Mouse (Mus musculus) midbrain, embryonic 13.5 days (tissue): ENCODE results near the gene Acvrl1. TPM values are rescaled to one million over a fixed set of nuclear protein-coding genes. Genes with fewer than 3 reads are reported as not detected.
A peak's percentile ranks its signal among the peaks of the same experiment; 100 is the strongest.
"Not testable (repeated sequence)": the region's sequence is repeated elsewhere in the genome, so short reads cannot be mapped to it uniquely, and the experiment has no call there.

Experiments used
- ATAC-seq: fragments of 200-750 bp; cut with Nextera tagmentation; 2 replicates; pipeline ENCODE4 v1.8.0; 2017; ENCODE audit warnings: mild to moderate bottlenecking, moderate TSS enrichment, moderate library complexity
- H3K27ac ChIP-seq: fragments of 300-500 bp; sonication (generic); 2 replicates; pipeline ENCODE4 v1.5.1; 2015; ENCODE audit warnings: inconsistent platforms, mild to moderate bottlenecking, moderate library complexity
- H3K27me3 ChIP-seq: fragments of 300-500 bp; sonication (generic); 2 replicates; pipeline ENCODE4 v1.6.1; 2015; ENCODE audit warnings: mild to moderate bottlenecking, inconsistent platforms
- H3K36me3 ChIP-seq: fragments of 300-500 bp; sonication (generic); 2 replicates; pipeline ENCODE4 v1.6.1; 2015; ENCODE audit warnings: mild to moderate bottlenecking, inconsistent platforms
- H3K4me1 ChIP-seq: fragments of 300-500 bp; sonication (generic); replicated peaks from 2 replicates; pipeline ENCODE4 v1.6.1; 2015; ENCODE audit warnings: inconsistent platforms
- H3K4me2 ChIP-seq: fragments of 300-500 bp; sonication (generic); replicated peaks from 2 replicates; pipeline ENCODE4 v1.6.1; 2015; ENCODE audit warnings: moderate library complexity, mild to moderate bottlenecking, inconsistent platforms
- H3K4me3 ChIP-seq: fragments of 300-500 bp; sonication (generic); replicated peaks from 2 replicates; pipeline ENCODE4 v1.5.1; 2015; ENCODE audit warnings: mild to moderate bottlenecking, inconsistent platforms
- H3K9ac ChIP-seq: fragments of 300-500 bp; sonication (generic); replicated peaks from 2 replicates; pipeline ENCODE4 v1.6.1; 2015; ENCODE audit warnings: mild to moderate bottlenecking, inconsistent platforms
- H3K9me3 ChIP-seq: fragments of 300-500 bp; sonication (generic); 2 replicates; pipeline ENCODE4 v1.6.1; 2016; ENCODE audit warnings: mild to moderate bottlenecking, inconsistent platforms
- WGBS: fragments of 180-500 bp; shearing (Covaris S2); methylation state at CpG from one replicate; pipeline ENCODE4 v1.1.7; 2015; 5-methylcytosine and 5-hydroxymethylcytosine counted together
- polyA plus RNA-seq: library from polyadenylated mRNA; unstranded; fragments of >200 nt; fragmentation: Nextera tagmentation; extraction: Ambion mirVana; gene quantifications from 2 replicates; pipeline ENCODE4 v1.2.1, GENCODE M21; 2015

Acvrl1 gene
- polyA plus RNA-seq, 1 experiment from 2014 or later: 5.5 TPM

DNA sequence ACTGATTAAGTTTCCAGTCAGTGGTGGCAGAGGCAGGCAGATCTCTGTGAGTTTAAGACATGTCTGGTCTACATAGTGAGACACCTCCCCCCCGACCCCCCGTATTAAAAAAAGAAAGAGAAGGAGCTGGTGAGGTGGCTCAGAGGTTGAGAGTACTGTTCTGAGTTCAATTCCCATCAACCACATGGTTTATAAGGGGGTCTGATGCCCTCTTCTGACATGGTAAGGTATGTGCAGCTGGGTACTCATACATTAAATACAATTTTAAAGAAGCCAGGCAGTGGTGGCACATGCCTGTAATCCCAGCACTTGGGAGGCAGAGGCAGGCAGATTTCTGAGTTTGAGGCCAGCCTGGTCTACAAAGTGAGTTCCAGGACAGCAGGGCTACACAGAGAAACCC is 14.5 kb upstream of the Acvrl1 start:
- not testable (repeated sequence) for H3K9ac ChIP-seq, H3K27me3 ChIP-seq, H3K4me1 ChIP-seq, H3K4me2 ChIP-seq, H3K27ac ChIP-seq, H3K4me3 ChIP-seq, H3K36me3 ChIP-seq, H3K9me3 ChIP-seq, ATAC-seq
- 87% methylated on average over 2 of the region's 2 CpGs for WGBS

- WGBS: 78% methylated on average over 5 of the region's 5 CpGs
- no peak within 1 kb of the TSS for H3K4me2 ChIP-seq
- H3K9me3 ChIP-seq: no peaks in the 10 kb centered on the region
- H3K9ac ChIP-seq: no peak within 1 kb of the TSS
- H3K27me3 ChIP-seq: peaks cover 3% of the 10 kb centered on the region
- no peak for ATAC-seq
- no peak within 1 kb of the TSS for H3K4me3 ChIP-seq
- H3K36me3 ChIP-seq: no peaks in the 10 kb centered on the region
- H3K27ac ChIP-seq: no peak within 1 kb of the TSS
- no peaks in the 10 kb centered on the region for H3K4me1 ChIP-seq
Observed at GRCm38 (mm10) chr15:101115511-101116110, 12.7 kb upstream of the Acvrl1 start, which contains the start of gene Ankrd33. Gene Ankrd33, plus strand, starts transcription at chr15:101115755.

DNA sequence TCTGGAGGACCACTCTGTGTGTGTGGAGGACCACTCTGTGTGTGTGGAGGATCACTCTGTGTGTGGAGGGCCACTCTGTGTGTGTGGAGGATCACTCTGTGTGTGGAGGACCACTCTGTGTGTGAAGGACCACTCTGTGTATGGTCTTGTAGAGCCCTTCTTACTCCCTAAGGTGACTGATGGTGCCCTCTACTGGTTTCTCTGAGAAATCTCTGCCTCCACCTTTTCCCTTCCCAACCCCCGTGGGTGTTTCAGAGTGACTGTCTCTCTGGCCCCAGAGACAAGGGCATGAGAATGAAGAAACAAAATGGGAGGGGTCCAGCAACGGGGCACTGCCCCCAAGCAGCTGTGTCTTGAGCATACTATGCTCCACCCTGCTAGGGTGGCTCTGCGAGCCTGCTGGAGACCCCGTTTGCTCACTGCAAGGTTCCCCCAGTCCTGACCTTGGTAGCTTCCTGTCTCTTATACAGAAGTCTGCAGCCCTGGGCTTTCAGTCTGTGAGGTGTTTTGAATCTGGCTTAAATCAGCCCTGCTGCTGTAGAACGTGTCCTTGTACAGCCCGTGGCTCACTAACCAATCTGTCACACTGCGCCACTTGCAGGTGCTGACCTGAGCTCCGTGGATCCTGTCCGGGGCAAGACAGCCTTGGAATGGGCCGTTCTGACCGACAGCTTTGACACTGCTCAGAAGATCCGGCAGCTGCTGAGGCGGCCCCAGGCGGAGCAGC is 9.8 kb upstream of the Acvrl1 start:
- no peaks in the 10 kb centered on the region for H3K9me3 ChIP-seq
- no peak overlapping the region for H3K27ac ChIP-seq
- 0 out of 2 replicates have a peak, but pooled peaks have one; percentile 11 for ATAC-seq
- no peaks in the 10 kb centered on the region for H3K4me1 ChIP-seq
- 61% methylated on average over 14 of the region's 14 CpGs for WGBS
- H3K36me3 ChIP-seq: no peaks in the 10 kb centered on the region
- no peak overlapping the region for H3K9ac ChIP-seq
- H3K4me3 ChIP-seq: no peak overlapping the region
- no peak overlapping the region for H3K4me2 ChIP-seq
- H3K27me3 ChIP-seq: peaks cover 5% of the 10 kb centered on the region

DNA sequence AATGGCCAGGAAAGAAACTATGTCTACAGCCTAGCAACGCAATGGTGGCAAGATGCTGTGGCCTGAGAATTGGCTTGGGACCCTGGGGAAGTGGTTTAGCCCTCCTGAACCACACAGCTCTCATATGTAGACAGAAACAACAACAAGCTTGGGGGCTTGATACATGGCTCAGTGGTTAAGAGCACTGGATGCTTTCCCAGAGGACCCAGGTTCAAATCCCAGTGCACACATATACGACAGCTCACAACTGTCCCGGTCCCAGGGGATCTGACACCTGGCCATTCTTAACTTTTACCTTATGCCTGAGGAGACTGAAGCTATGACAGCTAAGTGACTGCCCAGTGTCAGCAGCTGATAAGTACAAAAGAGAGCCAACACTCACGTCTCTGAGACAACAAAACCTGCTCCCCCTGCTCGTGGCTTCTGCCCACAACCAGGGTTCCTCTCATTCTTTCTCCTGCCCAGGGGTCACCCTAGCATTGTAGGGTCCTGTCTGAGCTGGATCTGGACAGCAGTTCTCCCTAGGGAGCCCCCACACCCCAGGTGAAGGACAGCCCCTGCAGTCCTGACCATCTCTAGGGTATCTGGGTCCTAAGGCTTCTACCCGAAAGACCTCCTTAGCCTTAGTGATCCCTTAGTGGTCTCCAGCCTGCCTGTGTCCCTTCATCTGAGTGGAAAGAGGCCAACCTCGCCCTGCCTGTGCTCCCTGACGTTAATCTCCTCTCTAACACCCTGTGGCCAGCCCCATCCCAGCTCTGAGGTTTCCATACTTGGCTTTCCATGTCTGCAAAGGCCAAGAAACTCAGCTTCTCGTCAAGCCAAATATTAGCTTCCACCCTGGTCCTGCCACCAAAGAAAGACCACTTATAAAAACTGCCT is 6.7 kb upstream of the Acvrl1 start:
- no peaks in the 10 kb centered on the region for H3K36me3 ChIP-seq
- no peak overlapping the region for H3K9ac ChIP-seq
- ATAC-seq: no peak
- peaks cover 10% of the 10 kb centered on the region for H3K27me3 ChIP-seq
- no peak overlapping the region for H3K4me3 ChIP-seq
- H3K27ac ChIP-seq: no peak overlapping the region
- H3K4me1 ChIP-seq: no peaks in the 10 kb centered on the region
- 0 out of 2 replicates have a peak, but pooled peaks cover 4% of the 10 kb centered on the region for H3K9me3 ChIP-seq
- 72% methylated on average over 9 of the region's 9 CpGs for WGBS
- no peak overlapping the region for H3K4me2 ChIP-seq

- Histone ChIP-seq H3K4me3 (no peak overlapping the region), H3K27ac (no peak overlapping the region), H3K9me3 (0 out of 2 replicates have a peak, but pooled peaks cover 4% of the 10 kb centered on the region), H3K27me3 (peaks cover 16% of the 10 kb centered on the region), H3K4me2 (no peak overlapping the region), H3K4me1 (no peaks in the 10 kb centered on the region), H3K9ac (no peak overlapping the region), H3K36me3 (no peaks in the 10 kb centered on the region)
- ATAC-seq: no peak
- WGBS: 39% methylated on average over 2 of the region's 2 CpGs
Observed at GRCm38 (mm10) chr15:101122290-101122589, 6.1 kb upstream of the Acvrl1 start.

GRCm38 (mm10) chr15:101123202-101123601 is 5.1 kb upstream of the Acvrl1 start:
- no peaks in the 10 kb centered on the region for H3K36me3 ChIP-seq
- 38% methylated on average over 4 of the region's 4 CpGs for WGBS
- no peak overlapping the region for H3K4me3 ChIP-seq
- H3K9ac ChIP-seq: no peak overlapping the region
- H3K27ac ChIP-seq: no peak overlapping the region
- H3K4me2 ChIP-seq: no peak overlapping the region
- H3K27me3 ChIP-seq: peaks cover 26% of the 10 kb centered on the region
- no peak for ATAC-seq
- H3K9me3 ChIP-seq: 0 out of 2 replicates have a peak, but pooled peaks cover 4% of the 10 kb centered on the region
- peaks cover 2% of the 10 kb centered on the region; the same call in 1 of the 2 replicates for H3K4me1 ChIP-seq

GRCm38 (mm10) chr15:101125561-101125960 is 2.8 kb upstream of the Acvrl1 start:
- Histone ChIP-seq H3K9ac (no peak overlapping the region), H3K27me3 (peaks cover 49% of the 10 kb centered on the region), H3K4me1 (peaks cover 12% of the 10 kb centered on the region), H3K9me3 (0 out of 2 replicates have a peak, but pooled peaks cover 4% of the 10 kb centered on the region), H3K36me3 (no peaks in the 10 kb centered on the region), H3K27ac (no peak overlapping the region), H3K4me3 (no peak overlapping the region), H3K4me2 (no peak overlapping the region)
- 89% methylated on average over 6 of the region's 6 CpGs for WGBS
- no peak for ATAC-seq

GRCm38 (mm10) chr15:101126876-101127544 is 1.3 kb upstream of the Acvrl1 start:
- H3K9ac ChIP-seq: no peak overlapping the region
- H3K36me3 ChIP-seq: no peaks in the 10 kb centered on the region
- ATAC-seq: no peak
- no peak overlapping the region for H3K4me2 ChIP-seq
- H3K9me3 ChIP-seq: 0 out of 2 replicates have a peak, but pooled peaks cover 4% of the 10 kb centered on the region
- no peak overlapping the region for H3K4me3 ChIP-seq
- WGBS: 77% methylated on average over 12 of the region's 12 CpGs
- no peak overlapping the region for H3K27ac ChIP-seq
- peaks cover 58% of the 10 kb centered on the region for H3K27me3 ChIP-seq
- H3K4me1 ChIP-seq: peaks cover 19% of the 10 kb centered on the region

DNA sequence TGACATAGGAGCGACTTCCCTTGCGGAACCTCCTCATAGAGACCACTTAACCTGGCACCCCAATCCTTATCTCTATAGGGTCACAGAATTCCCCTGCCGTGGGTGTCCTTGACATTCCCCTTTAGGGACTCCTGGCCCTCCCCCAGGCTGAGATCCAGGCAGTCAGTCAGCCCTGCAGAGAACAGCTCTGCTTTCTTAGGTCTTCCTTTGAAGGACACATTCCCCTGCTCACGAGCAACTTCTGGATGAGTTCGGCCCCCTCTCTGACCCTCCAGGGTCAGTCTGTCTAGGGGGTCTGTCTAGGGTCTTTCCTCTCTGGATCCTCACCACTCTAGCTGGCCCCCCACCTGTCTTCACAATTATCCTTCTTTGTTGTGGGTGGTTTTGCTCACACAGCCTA is 1.1 kb downstream of the Acvrl1 start:
- Histone ChIP-seq H3K4me2 (peak overlapping the region; percentile 49), H3K9me3 (0 out of 2 replicates have a peak, but pooled peaks cover 4% of the 10 kb centered on the region), H3K27me3 (peaks cover 66% of the 10 kb centered on the region), H3K36me3 (no peaks in the 10 kb centered on the region), H3K9ac (no peak overlapping the region), H3K27ac (no peak overlapping the region), H3K4me3 (peak overlapping the region; percentile 32; the same call in 1 of the 2 replicates), H3K4me1 (peaks cover 28% of the 10 kb centered on the region)
- no peak for ATAC-seq
- WGBS: 25% methylated on average over 5 of the region's 5 CpGs

- no peaks in the 10 kb centered on the region for H3K36me3 ChIP-seq
- H3K27me3 ChIP-seq: peaks cover 75% of the 10 kb centered on the region
- no peak overlapping the region for H3K4me2 ChIP-seq
- H3K4me1 ChIP-seq: peaks cover 30% of the 10 kb centered on the region
- H3K9me3 ChIP-seq: no peaks in the 10 kb centered on the region
- H3K27ac ChIP-seq: no peak overlapping the region
- WGBS: 46% methylated on average over 11 of the region's 11 CpGs
- H3K4me3 ChIP-seq: no peak overlapping the region
- no peak for ATAC-seq
- H3K9ac ChIP-seq: no peak overlapping the region
Observed at GRCm38 (mm10) chr15:101131498-101131897, 3.2 kb downstream of the Acvrl1 start.

GRCm38 (mm10) chr15:101132041-101132440 is 3.7 kb downstream of the Acvrl1 start:
- Histone ChIP-seq H3K4me1 (peaks cover 30% of the 10 kb centered on the region), H3K4me3 (no peak overlapping the region), H3K9ac (no peak overlapping the region), H3K4me2 (no peak overlapping the region), H3K27me3 (peaks cover 72% of the 10 kb centered on the region), H3K36me3 (no peaks in the 10 kb centered on the region), H3K27ac (no peak overlapping the region), H3K9me3 (no peaks in the 10 kb centered on the region)
- 60% methylated on average over 6 of the region's 6 CpGs for WGBS
- ATAC-seq: no peak
